Mouse (Mus musculus) stomach, embryonic 16.5 days (tissue): Measurements from ENCODE around the gene Hpca. TPM values are rescaled to one million over a fixed set of nuclear protein-coding genes. Genes with fewer than 3 reads are reported as not detected.

Experiments
- ATAC-seq: fragments of 200-750 bp; cut with Nextera tagmentation; 2 replicates; pipeline ENCODE4 v1.8.0; 2017; ENCODE audit warnings: moderate number of reproducible peaks, moderate TSS enrichment; ENCODE audit not compliant: insufficient read depth, low FRiP score
- H3K27ac ChIP-seq: fragments of 300-500 bp; sonication (generic); 2 replicates; pipeline ENCODE4 v1.5.1; 2014; ENCODE audit warnings: low read length
- H3K27me3 ChIP-seq: fragments of 300-500 bp; sonication (generic); 2 replicates; pipeline ENCODE4 v1.6.1; 2014; ENCODE audit warnings: low read length, control low read depth, mixed read lengths; ENCODE audit not compliant: control insufficient read depth, insufficient read depth
- H3K36me3 ChIP-seq: fragments of 300-500 bp; sonication (generic); 2 replicates; pipeline ENCODE4 v1.6.1; 2014; ENCODE audit warnings: low read length; ENCODE audit not compliant: control insufficient read depth, insufficient read depth
- H3K4me1 ChIP-seq: fragments of 300-500 bp; sonication (generic); 2 replicates; pipeline ENCODE4 v1.6.1; 2014; ENCODE audit warnings: low read length, control low read depth, mixed read lengths; ENCODE audit not compliant: control insufficient read depth, insufficient read depth
- H3K4me2 ChIP-seq: fragments of 300-500 bp; sonication (generic); 2 replicates; pipeline ENCODE4 v1.6.1; 2014; ENCODE audit warnings: low read depth, low read length, mixed read lengths
- H3K4me3 ChIP-seq: fragments of 300-500 bp; sonication (generic); replicated peaks from 2 replicates; pipeline ENCODE4 v1.5.1; 2014; ENCODE audit warnings: mild to moderate bottlenecking, low read length
- H3K9ac ChIP-seq: fragments of 300-500 bp; sonication (generic); 2 replicates; pipeline ENCODE4 v1.6.1; 2014; ENCODE audit warnings: low read length
- H3K9me3 ChIP-seq: fragments of 300-500 bp; sonication (generic); replicated peaks from 2 replicates; pipeline ENCODE4 v1.6.1; 2016; ENCODE audit warnings: low read length, control low read depth; ENCODE audit not compliant: control insufficient read depth
- WGBS: fragments of 180-500 bp; shearing (Covaris S2); extraction: QIAGEN DNeasy Blood & Tissue Kit; methylation state at CpG from one replicate; pipeline ENCODE4 v1.1.7; 2014; 5-methylcytosine and 5-hydroxymethylcytosine counted together
- polyA plus RNA-seq: library from polyadenylated mRNA; unstranded; fragments of >200 nt; fragmentation: Nextera tagmentation; extraction: Ambion mirVana; gene quantifications from 2 replicates; pipeline ENCODE4 v1.2.1, GENCODE M21; 2015

Gene Hpca
- polyA plus RNA-seq, 1 experiment from 2014 or later: 2.0 TPM

DNA sequence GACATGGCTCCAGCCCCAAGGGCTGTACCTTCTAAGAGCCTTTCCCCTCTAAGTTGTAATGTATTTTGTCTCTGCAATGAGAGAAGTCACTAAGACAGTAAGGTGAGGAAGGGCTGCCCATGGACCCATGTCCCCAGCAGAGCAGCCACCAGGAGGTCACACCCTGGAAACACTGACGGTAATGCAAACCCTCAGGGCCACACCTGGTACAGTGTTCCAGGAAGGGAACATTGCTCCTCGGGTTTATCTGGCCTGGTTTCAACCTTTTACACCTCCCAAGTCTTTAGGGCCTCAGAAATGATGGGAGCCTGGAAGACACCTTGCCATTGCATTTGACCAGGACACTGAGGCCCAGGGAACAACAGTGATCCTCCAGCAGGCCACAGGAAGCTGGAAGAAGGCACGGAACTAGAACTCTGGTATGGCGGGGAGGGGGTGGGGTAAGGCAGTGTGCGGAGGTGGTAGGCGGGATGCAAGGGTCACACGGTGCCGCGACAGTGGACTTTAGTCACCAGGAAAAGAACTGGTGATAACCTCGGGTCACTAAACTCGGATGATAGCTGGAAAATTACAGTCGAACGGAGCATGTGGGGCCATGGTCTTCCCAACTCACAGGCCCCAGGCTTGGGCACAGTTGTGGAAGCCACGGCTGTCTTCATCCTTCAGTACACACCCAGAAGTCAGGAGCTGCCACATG lies 19.6 kb downstream of the Hpca start:
- WGBS: 60% methylated on average over 14 of the region's 14 CpGs
- Histone ChIP-seq H3K36me3 (no peaks in the 10 kb centered on the region), H3K4me2 (no peak overlapping the region), H3K4me3 (no peak overlapping the region), H3K9ac (no peak overlapping the region), H3K9me3 (no peaks in the 10 kb centered on the region), H3K27ac (no peak overlapping the region; the same call in 1 of the 2 replicates), H3K4me1 (peaks cover 9% of the 10 kb centered on the region), H3K27me3 (no peaks in the 10 kb centered on the region)
- ATAC-seq: peak; percentile 30; the same call in 1 of the 2 replicates

DNA sequence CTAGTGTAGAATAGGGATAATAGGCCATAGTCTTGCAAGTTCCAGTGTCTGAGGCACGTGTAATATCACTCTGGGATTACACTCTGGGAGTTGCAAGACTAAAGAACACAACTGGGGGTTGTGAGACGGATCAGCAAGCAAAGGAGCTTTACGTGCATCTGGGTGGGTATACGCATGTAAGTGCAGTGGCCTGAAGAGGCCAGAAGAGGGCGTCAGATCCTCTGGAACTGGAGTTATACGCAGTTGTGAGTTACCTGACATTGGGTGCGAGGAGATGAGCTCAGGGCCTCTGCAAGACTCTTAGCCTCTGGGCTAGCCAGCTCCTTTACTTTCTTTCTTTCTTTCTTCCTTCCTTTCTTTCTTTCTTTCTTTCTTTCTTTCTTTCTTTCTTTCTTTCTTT lies 24.8 kb downstream of the Hpca start:
- Histone ChIP-seq H3K36me3 (no peaks in the 10 kb centered on the region), H3K27ac (no peak overlapping the region), H3K9ac (no peak overlapping the region), H3K4me1 (no peaks in the 10 kb centered on the region), H3K27me3 (no peaks in the 10 kb centered on the region), H3K9me3 (no peaks in the 10 kb centered on the region), H3K4me3 (no peak overlapping the region), H3K4me2 (no peak overlapping the region)
- WGBS: 71% methylated on average over 7 of the region's 7 CpGs
- no peak for ATAC-seq

GRCm38 (mm10) chr4:129095276-129095675 lies 26.6 kb downstream of the Hpca start:
- Histone ChIP-seq H3K4me3 (no peak overlapping the region), H3K9me3 (no peaks in the 10 kb centered on the region)
- 22% methylated on average over 15 of the region's 15 CpGs for WGBS

DNA sequence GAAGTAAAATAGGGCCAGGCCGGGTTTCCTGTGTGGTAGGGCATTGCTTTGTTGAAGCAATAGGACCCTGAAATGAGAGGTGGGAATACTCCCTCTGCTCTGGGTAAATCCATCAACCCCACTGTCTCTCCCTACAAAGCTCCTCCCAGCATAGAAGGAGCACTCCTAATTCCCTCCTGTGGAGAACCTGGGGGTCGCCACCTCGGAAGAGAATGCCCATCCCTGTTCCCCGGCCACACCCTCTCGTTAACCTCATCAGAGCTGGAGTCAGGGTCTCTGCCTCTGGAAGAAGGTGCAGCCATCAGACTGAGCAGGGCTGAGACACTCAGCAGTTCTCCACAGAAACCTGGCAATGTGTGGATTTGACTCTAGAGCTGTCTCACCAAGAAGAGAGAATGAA lies 34.0 kb downstream of the Hpca start:
- H3K4me2 ChIP-seq: no peak overlapping the region
- H3K36me3 ChIP-seq: 0 out of 2 replicates have a peak, but pooled peaks cover 4% of the 10 kb centered on the region
- ATAC-seq: no peak
- 48% methylated on average over 5 of the region's 5 CpGs for WGBS
- H3K9me3 ChIP-seq: no peaks in the 10 kb centered on the region
- H3K9ac ChIP-seq: no peak overlapping the region
- no peak overlapping the region for H3K4me3 ChIP-seq
- H3K27ac ChIP-seq: no peak overlapping the region
- no peaks in the 10 kb centered on the region for H3K27me3 ChIP-seq
- H3K4me1 ChIP-seq: no peaks in the 10 kb centered on the region

More at GRCm38 (mm10) chr4:129095276-129095675, 26.6 kb downstream of the Hpca start:
- no peaks in the 10 kb centered on the region for H3K4me1 ChIP-seq
- H3K4me2 ChIP-seq: no peak overlapping the region
- ATAC-seq: no peak
- no peaks in the 10 kb centered on the region for H3K27me3 ChIP-seq
- H3K27ac ChIP-seq: no peak overlapping the region
- H3K9ac ChIP-seq: no peak overlapping the region
- no peaks in the 10 kb centered on the region for H3K36me3 ChIP-seq

- Histone ChIP-seq H3K27ac (no peak overlapping the region), H3K4me3 (no peak overlapping the region), H3K27me3 (no peaks in the 10 kb centered on the region), H3K4me1 (no peaks in the 10 kb centered on the region), H3K4me2 (no peak overlapping the region), H3K9me3 (no peaks in the 10 kb centered on the region), H3K36me3 (0 out of 2 replicates have a peak, but pooled peaks cover 5% of the 10 kb centered on the region), H3K9ac (no peak overlapping the region)
- WGBS: 27% methylated on average over 8 of the region's 8 CpGs
- ATAC-seq: no peak
These were observed 35.8 kb downstream of the Hpca start for GRCm38 (mm10) chr4:129086078-129086477.

DNA sequence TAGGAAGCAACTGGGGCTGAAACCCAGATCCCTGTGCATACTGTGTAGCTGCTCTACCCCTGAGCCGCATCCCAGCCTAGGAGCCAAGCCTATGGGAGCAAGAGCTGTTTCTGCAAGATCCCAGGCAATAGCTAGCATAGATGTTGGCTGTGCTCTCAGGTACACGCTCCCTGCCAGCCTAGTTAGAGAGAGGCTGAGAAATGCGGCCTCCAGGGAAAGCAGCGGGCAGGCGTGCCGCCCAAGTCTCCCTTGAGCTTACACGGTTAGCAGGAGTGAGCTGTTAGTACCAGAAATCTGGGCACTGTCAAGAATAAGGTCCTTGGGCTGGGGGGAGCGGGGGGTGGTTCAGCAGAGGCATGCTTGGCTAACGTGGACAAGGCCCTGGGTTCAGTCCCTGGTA lies 36.9 kb downstream of the Hpca start:
- H3K9me3 ChIP-seq: no peaks in the 10 kb centered on the region
- ATAC-seq: no peak
- no peaks in the 10 kb centered on the region for H3K27me3 ChIP-seq
- 92% methylated on average over 9 of the region's 9 CpGs for WGBS
- H3K4me3 ChIP-seq: no peak overlapping the region
- no peak overlapping the region for H3K9ac ChIP-seq
- no peak overlapping the region for H3K4me2 ChIP-seq
- H3K36me3 ChIP-seq: peaks cover 12% of the 10 kb centered on the region; the same call in 1 of the 2 replicates
- H3K4me1 ChIP-seq: no peaks in the 10 kb centered on the region
- H3K27ac ChIP-seq: no peak overlapping the region

GRCm38 (mm10) chr4:129082379-129083115 lies 39.3 kb downstream of the Hpca start:
- Histone ChIP-seq H3K27me3 (no peaks in the 10 kb centered on the region), H3K9ac (no peak overlapping the region), H3K4me2 (no peak overlapping the region), H3K36me3 (peaks cover 16% of the 10 kb centered on the region), H3K9me3 (no peaks in the 10 kb centered on the region), H3K4me1 (no peaks in the 10 kb centered on the region), H3K27ac (peak overlapping the region; percentile 59), H3K4me3 (no peak overlapping the region)
- WGBS: 39% methylated on average over 10 of the region's 10 CpGs
- ATAC-seq: peak; percentile 89

GRCm38 (mm10) chr4:129081939-129082338 lies 39.9 kb downstream of the Hpca start:
- Histone ChIP-seq H3K4me3 (no peak overlapping the region), H3K9me3 (no peaks in the 10 kb centered on the region), H3K27me3 (no peaks in the 10 kb centered on the region), H3K36me3 (peaks cover 16% of the 10 kb centered on the region), H3K9ac (no peak overlapping the region), H3K4me2 (no peak overlapping the region), H3K4me1 (no peaks in the 10 kb centered on the region), H3K27ac (peak overlapping the region; percentile 59)
- no peak; the same call in 1 of the 2 replicates for ATAC-seq
- WGBS: 63% methylated on average over 3 of the region's 3 CpGs

DNA sequence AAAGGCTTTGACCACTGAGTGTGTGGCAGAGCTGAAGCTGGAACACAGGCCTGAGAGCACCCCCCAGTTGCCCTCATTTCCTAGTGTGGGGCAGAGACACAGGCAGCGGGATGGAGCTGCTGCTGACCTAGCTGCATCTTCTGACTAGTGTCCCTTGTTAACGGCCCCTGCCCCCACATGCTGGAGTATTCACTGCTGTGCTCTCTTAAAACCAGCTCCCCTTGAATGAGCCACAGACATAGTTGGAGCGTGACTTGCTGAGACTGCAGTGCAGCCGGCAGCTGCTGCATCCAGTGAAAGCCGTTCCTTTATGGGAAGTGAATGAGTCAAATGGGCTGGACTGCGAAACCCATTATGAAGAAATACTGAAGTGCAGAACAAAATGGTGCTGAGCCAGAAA lies 40.3 kb downstream of the Hpca start:
- Histone ChIP-seq H3K9me3 (no peaks in the 10 kb centered on the region), H3K4me1 (no peaks in the 10 kb centered on the region), H3K4me2 (no peak overlapping the region), H3K4me3 (no peak overlapping the region), H3K27me3 (no peaks in the 10 kb centered on the region), H3K27ac (peak overlapping the region; percentile 59), H3K9ac (no peak overlapping the region), H3K36me3 (peaks cover 20% of the 10 kb centered on the region)
- no peak for ATAC-seq
- WGBS: 72% methylated on average over 6 of the region's 6 CpGs
